In the genomic region with DNA sequence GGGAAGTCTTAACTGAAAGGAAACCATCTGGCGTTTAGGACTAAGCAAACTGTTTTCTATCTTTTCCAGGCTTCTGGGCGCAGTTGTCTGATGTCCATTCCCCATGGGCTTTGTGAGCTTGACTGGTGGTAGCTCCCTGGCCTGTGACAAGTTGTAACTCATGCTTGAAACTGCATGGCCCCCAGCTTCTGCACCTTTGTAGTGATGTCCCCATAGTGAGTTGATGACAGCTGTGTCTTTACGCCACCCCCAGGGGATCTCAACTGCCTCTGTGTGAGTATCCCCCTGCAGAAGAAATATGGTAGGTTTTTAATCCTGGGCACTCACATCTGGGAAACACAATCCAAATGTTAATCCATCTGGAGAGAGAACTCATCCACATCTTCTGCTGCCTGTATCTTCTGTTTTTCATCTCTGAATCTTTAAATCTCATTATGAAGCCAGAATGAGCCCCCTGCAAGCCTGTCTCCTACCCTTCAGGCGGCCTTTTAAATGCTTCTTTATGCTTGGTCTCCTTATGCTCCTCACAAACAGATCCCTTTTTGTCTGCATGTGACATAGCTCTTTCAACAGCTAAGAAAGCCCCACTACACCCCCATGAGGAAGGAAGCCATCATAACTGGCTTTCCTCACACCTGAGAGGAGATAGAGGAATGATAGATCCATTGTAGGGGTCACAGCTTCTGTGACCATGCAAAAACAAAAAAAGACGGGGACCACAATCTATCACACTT, we compare ENCODE assay signal across 18 mouse cellular contexts.
DNase-seq lines count a peak whose midpoint lies in the region; ATAC-seq and TF ChIP-seq lines count a peak whose summit lies in the region.
"Had no signal": no experiment of that assay in that cellular context is flagged by ENCODE, and none has a peak within 500 bp of the region (broad histone marks: within the 10 kb centered on the region; RNA-seq: fewer than 3 reads in every experiment).

No protein-coding gene starts in this region.

- H3K27ac ChIP-seq in kidney, adult 2 months (ENCODE audit: insufficient read depth, low read depth, low read length), result peak overlapping the region; percentile 75; the same call in 1 of the 2 replicates
- H3K27ac ChIP-seq in midbrain, embryonic 14.5 days (replicated peaks; ENCODE audit: low read depth, low read length), result no peak overlapping the region
- H3K27ac ChIP-seq in midbrain, embryonic 15.5 days, result no peak overlapping the region
- H3K27ac ChIP-seq: forebrain, embryonic 15.5 days; macrophage had no signal

- no peaks in the 10 kb centered on the region for H3K9me3 ChIP-seq in midbrain, embryonic 14.5 days (ENCODE audit: control insufficient read depth, low read length)
- H3K9me3 ChIP-seq in midbrain, embryonic 15.5 days, result no peaks in the 10 kb centered on the region
- H3K9me3 ChIP-seq: forebrain, embryonic 15.5 days had no signal

- H3K4me3 ChIP-seq in kidney, adult 2 months (ENCODE audit: insufficient read depth, low read depth, low read length), result no peak overlapping the region
- H3K4me3 ChIP-seq in midbrain, embryonic 14.5 days (replicated peaks; ENCODE audit: low read depth, low read length), result no peak overlapping the region
- H3K4me3 ChIP-seq in midbrain, embryonic 15.5 days, result no peak overlapping the region
- H3K4me3 ChIP-seq: forebrain, embryonic 15.5 days; myocyte had no signal

- ATAC-seq in midbrain, embryonic 14.5 days (ENCODE audit: low FRiP score, low TSS enrichment), result no peak
- no peak for ATAC-seq in midbrain, embryonic 15.5 days (replicated peaks)
- ATAC-seq: forebrain, embryonic 15.5 days; intestine, postnatal 0 days had no signal

- peaks cover 18% of the 10 kb centered on the region for H3K4me1 ChIP-seq in kidney, adult 2 months (ENCODE audit: control insufficient read depth, insufficient read depth, low read length)
- peaks cover 5% of the 10 kb centered on the region; the same call in 1 of the 2 replicates for H3K4me1 ChIP-seq in midbrain, embryonic 14.5 days (ENCODE audit: control insufficient read depth, insufficient read depth, low read length)
- no peaks in the 10 kb centered on the region for H3K4me1 ChIP-seq in midbrain, embryonic 15.5 days
- H3K4me1 ChIP-seq: forebrain, embryonic 15.5 days had no signal

- no peak for TF ChIP-seq CTCF in kidney, adult 2 months (conservative IDR thresholded peaks at IDR 0.05; ENCODE audit: insufficient read depth, insufficient read length, low read depth, low read length)

- H3K27me3 ChIP-seq in kidney, adult 2 months (replicated peaks; ENCODE audit: control insufficient read depth, insufficient read depth, low read length), result no peaks in the 10 kb centered on the region
- no peaks in the 10 kb centered on the region for H3K27me3 ChIP-seq in midbrain, embryonic 14.5 days (ENCODE audit: control insufficient read depth, insufficient read depth, low read length)
- H3K27me3 ChIP-seq in midbrain, embryonic 15.5 days (replicated peaks), result no peaks in the 10 kb centered on the region
- H3K27me3 ChIP-seq: forebrain, embryonic 15.5 days had no signal

- no peak for DNase-seq in kidney, adult 2 months
- DNase-seq in kidney, postnatal 25 days, result no peak
- peak; percentile 35 for DNase-seq in midbrain, embryonic 14.5 days
- DNase-seq in forelimb bud, embryonic 11.5 days (ENCODE audit: low read depth, low spot score), result peak; percentile 16
- no peak for DNase-seq in cerebellum, postnatal 25 days
- no peak for DNase-seq in ovary, postnatal 14 days (ENCODE audit: low spot score)
- DNase-seq: adrenal gland, postnatal 14 days; cerebellum, postnatal 36 days; gastrocnemius, postnatal 25 days; heart, postnatal 36 days; lung, adult 18-20 months; retina, postnatal 1 day had no signal

- H3K9ac ChIP-seq in midbrain, embryonic 14.5 days (replicated peaks; ENCODE audit: low read length), result no peak overlapping the region
- H3K9ac ChIP-seq in midbrain, embryonic 15.5 days, result no peak overlapping the region
- H3K9ac ChIP-seq: forebrain, embryonic 15.5 days had no signal

- no peaks in the 10 kb centered on the region for H3K36me3 ChIP-seq in kidney, adult 2 months (ENCODE audit: control insufficient read depth, insufficient read depth, low read length)
- no peaks in the 10 kb centered on the region for H3K36me3 ChIP-seq in midbrain, embryonic 14.5 days (ENCODE audit: control insufficient read depth, insufficient read depth, low read length)
- H3K36me3 ChIP-seq in midbrain, embryonic 15.5 days (replicated peaks), result no peaks in the 10 kb centered on the region
- H3K36me3 ChIP-seq: forebrain, embryonic 15.5 days had no signal

- WGBS in kidney, adult 2 months, result 72% methylated on average over 5 of the region's 5 CpGs
- 48% methylated on average over 5 of the region's 5 CpGs for WGBS in midbrain, embryonic 14.5 days
- 51% methylated on average over 5 of the region's 5 CpGs for WGBS in midbrain, embryonic 15.5 days

- no peak for TF ChIP-seq POLR2A in kidney, adult 2 months (IDR thresholded peaks at IDR 0.05; ENCODE audit: low read depth, low read length)

- H3K4me2 ChIP-seq in midbrain, embryonic 14.5 days (ENCODE audit: low read length), result no peak overlapping the region
- H3K4me2 ChIP-seq in midbrain, embryonic 15.5 days, result no peak overlapping the region
- H3K4me2 ChIP-seq: forebrain, embryonic 15.5 days; heart, embryonic 11.5 days had no signal

Comparison
In these comparisons a context has a peak if more than half of its experiments do, and no peak if none do; other contexts are left out.
1. DNase-seq: peak in midbrain, embryonic 14.5 days (single experiment) and forelimb bud, embryonic 11.5 days (single experiment); none in kidney, adult 2 months (single experiment), kidney, postnatal 25 days (0 of 2), cerebellum, postnatal 25 days (0 of 2) and ovary, postnatal 14 days (single experiment).